Mouse (Mus musculus): Measurements from ENCODE around the gene Usp6nl.

- TF ChIP-seq POLR2A (IDR thresholded peaks at IDR 0.05; ENCODE audit: extremely low read depth, insufficient read depth, low read length) (no peak), CTCF (IDR thresholded peaks at IDR 0.05; ENCODE audit: extremely low read depth, insufficient read depth, low read length) (no peak)
Measured at GRCm38 (mm10) chr2:6357306-6357705, 34.8 kb downstream of the Usp6nl start.

Data from cortical plate, adult 2 months (tissue).